Mouse (Mus musculus) MEL (cell line): ENCODE measurements at regions not wholly inside any gene's neighbourhood (a gene's known extent, or its start where the extent isn't known, plus 50 kb on each side); places are given as distances from the start of the nearest gene placed in this dataset.

Experiments
- CHD2 ChIP-seq: IDR thresholded peaks from 2 replicates; pipeline ENCODE4 v1.6.1; 2011; ENCODE audit warnings: low read length, improper control_type of control experiment
- CTCF ChIP-seq, 3 experiments: IDR thresholded peaks in 2 of 3; conservative IDR thresholded peaks in 1 of 3; 2 replicates each; pipeline ENCODE4 v1.5.1; 2011 to 2012; ENCODE audit warnings: low read length in 3 of 3, low read depth in 2 of 3, mild to moderate bottlenecking in 2 of 3, improper control_type of control experiment in 1 of 3, inconsistent platforms in 1 of 3, mixed read lengths in 1 of 3, moderate library complexity in 1 of 3; ENCODE audit not compliant: control insufficient read depth in 1 of 3, insufficient read depth in 1 of 3, poor library complexity in 1 of 3, severe bottlenecking in 1 of 3
- EP300 ChIP-seq, 2 experiments: IDR thresholded peaks; 2 replicates each; pipeline ENCODE4 v1.6.1; 2011; ENCODE audit warnings: improper control_type of control experiment in 2 of 2, low read length in 2 of 2, low read depth in 1 of 2, mild to moderate bottlenecking in 1 of 2
- GATA1 ChIP-seq: IDR thresholded peaks from 2 replicates; pipeline ENCODE4 v1.6.1; 2011; ENCODE audit warnings: low read depth, low read length, improper control_type of control experiment
- MAFK ChIP-seq: IDR thresholded peaks from 2 replicates; pipeline ENCODE4 v1.6.1; 2011; ENCODE audit warnings: low read depth, mild to moderate bottlenecking, low read length, improper control_type of control experiment, borderline replicate concordance
- NRF1 ChIP-seq: IDR thresholded peaks from 2 replicates; pipeline ENCODE4 v1.6.1; 2014; ENCODE audit warnings: low read depth, mild to moderate bottlenecking, inconsistent platforms, low read length, improper control_type of control experiment, moderate library complexity; ENCODE audit not compliant: poor library complexity, insufficient read depth, severe bottlenecking
- POLR2A ChIP-seq, 2 experiments: IDR thresholded peaks; 2 replicates each; pipeline ENCODE4 v1.6.1; 2011 to 2012; ENCODE audit warnings: low read length in 2 of 2, mild to moderate bottlenecking in 2 of 2, control low read depth in 1 of 2, improper control_type of control experiment in 1 of 2, low read depth in 1 of 2, moderate library complexity in 1 of 2; ENCODE audit not compliant: control insufficient read depth in 1 of 2, insufficient read depth in 1 of 2, poor library complexity in 1 of 2
- USF2 ChIP-seq, 2 experiments: IDR thresholded peaks; 2 replicates each; pipeline ENCODE4 v1.6.1; 2011 to 2012; ENCODE audit warnings: improper control_type of control experiment in 2 of 2, low read length in 2 of 2, borderline replicate concordance in 1 of 2, inconsistent platforms in 1 of 2, low read depth in 1 of 2, mild to moderate bottlenecking in 1 of 2; ENCODE audit not compliant: insufficient read depth in 1 of 2
- ZMIZ1 ChIP-seq: IDR thresholded peaks from 2 replicates; pipeline ENCODE4 v1.6.1; 2012; ENCODE audit warnings: low read depth, mild to moderate bottlenecking, inconsistent platforms, low read length, improper control_type of control experiment, moderate library complexity

- TF ChIP-seq NRF1 (no peak), MAFK (no peak), ZMIZ1 (no peak), POLR2A (IDR thresholded peaks at IDR 0.05; ENCODE audit: control insufficient read depth in 1 of 2, insufficient read depth in 1 of 2, low read depth in 1 of 2, low read length in 2 of 2, poor library complexity in 1 of 2) (no peak), CTCF (IDR thresholded peaks at IDR 0.05 in 2 of 3, conservative IDR thresholded peaks at IDR 0.05 in 1 of 3; ENCODE audit: control insufficient read depth in 1 of 3, insufficient read depth in 1 of 3, low read depth in 2 of 3, low read length in 3 of 3, poor library complexity in 1 of 3, severe bottlenecking in 1 of 3) (no peak), GATA1 (no peak), EP300 (IDR thresholded peaks at IDR 0.05; ENCODE audit: low read depth in 1 of 2, low read length in 2 of 2) (no peak), CHD2 (no peak), USF2 (IDR thresholded peaks at IDR 0.05; ENCODE audit: borderline replicate concordance in 1 of 2, insufficient read depth in 1 of 2, low read depth in 1 of 2, low read length in 2 of 2) (no peak)
Measured at GRCm38 (mm10) chr5:132974876-132975275, 431.7 kb upstream of the Auts2 start.
